Mouse (Mus musculus) ES-Bruce4 (cell line): ENCODE measurements at regions not wholly inside any gene's neighbourhood (a gene's known extent, or its start where the extent isn't known, plus 50 kb on each side); places are given as distances from the start of the nearest gene placed in this dataset.

Experiments used
- H3K27ac ChIP-seq: 2 replicates; pipeline ENCODE4 v1.5.1; 2012; ENCODE audit warnings: low read length, inconsistent platforms; ENCODE audit not compliant: insufficient read depth
- H3K27me3 ChIP-seq: 2 replicates; pipeline ENCODE4 v1.6.1; 2012; ENCODE audit warnings: mild to moderate bottlenecking, low read length, inconsistent platforms; ENCODE audit not compliant: control insufficient read depth, poor library complexity, insufficient read depth, severe bottlenecking
- H3K36me3 ChIP-seq: 2 replicates; pipeline ENCODE4 v1.6.1; 2012; ENCODE audit warnings: inconsistent platforms, mild to moderate bottlenecking, low read length, moderate library complexity; ENCODE audit not compliant: control insufficient read depth, poor library complexity, insufficient read depth, severe bottlenecking
- H3K4me1 ChIP-seq: one replicate; pipeline ENCODE4 v1.8.1; 2011; ENCODE audit warnings: low read length; ENCODE audit not compliant: control insufficient read depth, insufficient read depth
- H3K4me3 ChIP-seq: 2 replicates; pipeline ENCODE4 v1.5.1; 2011; ENCODE audit warnings: low read depth, mild to moderate bottlenecking, low read length
- H3K9ac ChIP-seq: 2 replicates; pipeline ENCODE4 v1.6.1; 2012; ENCODE audit warnings: low read depth, mild to moderate bottlenecking, inconsistent platforms; ENCODE audit not compliant: poor library complexity, severe bottlenecking
- H3K9me3 ChIP-seq: replicated peaks from 2 replicates; pipeline ENCODE4 v1.6.1; 2012; ENCODE audit warnings: mild to moderate bottlenecking, low read length, inconsistent platforms; ENCODE audit not compliant: control insufficient read depth, poor library complexity, insufficient read depth, severe bottlenecking
- CTCF ChIP-seq: IDR thresholded peaks from one replicate; pipeline ENCODE4 v1.8.1; 2011; ENCODE audit warnings: low read depth, low read length
- EP300 ChIP-seq: IDR thresholded peaks from 2 replicates; pipeline ENCODE4 v1.6.1; 2011; ENCODE audit warnings: low read depth, low read length; ENCODE audit not compliant: insufficient read depth
- POLR2A ChIP-seq: IDR thresholded peaks from one replicate; pipeline ENCODE4 v1.8.1; 2011; ENCODE audit warnings: low read length; ENCODE audit not compliant: insufficient read depth

- no peak overlapping the region for H3K27ac ChIP-seq
- H3K27me3 ChIP-seq, result no peaks in the 10 kb centered on the region
- no peaks in the 10 kb centered on the region for H3K4me1 ChIP-seq
- H3K36me3 ChIP-seq, result no peaks in the 10 kb centered on the region
- H3K9ac ChIP-seq, result no peak overlapping the region
- TF ChIP-seq EP300, result no peak
- TF ChIP-seq CTCF, result no peak
- TF ChIP-seq POLR2A, result no peak
- no peaks in the 10 kb centered on the region for H3K9me3 ChIP-seq
- no peak overlapping the region for H3K4me3 ChIP-seq
These were observed 61.6 kb downstream of the Skor1 start for GRCm38 (mm10) chr9:63087195-63087594.

DNA sequence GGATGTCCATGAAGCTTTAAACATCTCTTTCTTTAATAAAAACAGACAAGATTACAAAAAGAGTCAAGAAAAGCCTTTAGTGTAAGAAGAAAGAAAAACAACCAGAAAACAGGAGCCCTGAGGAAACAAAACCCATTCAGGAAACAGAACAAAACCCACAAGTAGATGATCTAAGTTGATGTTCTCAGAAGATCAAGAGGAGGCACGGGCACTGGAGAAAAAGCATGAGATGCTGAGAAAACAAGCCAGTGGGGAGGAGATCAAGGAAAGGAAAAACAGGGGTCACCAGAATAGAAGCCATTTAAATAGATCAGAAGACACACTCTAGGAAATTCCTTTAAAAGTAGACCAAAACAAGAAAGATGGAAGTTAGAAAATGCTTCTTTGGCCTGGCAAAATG is 62.1 kb downstream of the Skor1 start:
- no peak overlapping the region for H3K9ac ChIP-seq
- TF ChIP-seq POLR2A (no peak), EP300 (no peak), CTCF (no peak)
- no peaks in the 10 kb centered on the region for H3K9me3 ChIP-seq
- H3K4me1 ChIP-seq, result no peaks in the 10 kb centered on the region
- no peaks in the 10 kb centered on the region for H3K27me3 ChIP-seq
- no peak overlapping the region for H3K27ac ChIP-seq
- no peaks in the 10 kb centered on the region for H3K36me3 ChIP-seq
- H3K4me3 ChIP-seq, result no peak overlapping the region

- no peaks in the 10 kb centered on the region for H3K9me3 ChIP-seq
- H3K27me3 ChIP-seq, result no peaks in the 10 kb centered on the region
- H3K4me3 ChIP-seq, result no peak overlapping the region
- H3K36me3 ChIP-seq, result no peaks in the 10 kb centered on the region
- H3K4me1 ChIP-seq, result no peaks in the 10 kb centered on the region
- no peak overlapping the region for H3K27ac ChIP-seq
- no peak overlapping the region for H3K9ac ChIP-seq
- TF ChIP-seq POLR2A (no peak), CTCF (peak; percentile 31)
These were observed 65.9 kb downstream of the Skor1 start for GRCm38 (mm10) chr9:63082830-63083229.

GRCm38 (mm10) chr9:63082311-63082710 is 66.5 kb downstream of the Skor1 start:
- Histone ChIP-seq H3K27me3 (no peaks in the 10 kb centered on the region), H3K9ac (no peak overlapping the region), H3K36me3 (no peaks in the 10 kb centered on the region), H3K4me1 (no peaks in the 10 kb centered on the region), H3K9me3 (no peaks in the 10 kb centered on the region), H3K27ac (no peak overlapping the region), H3K4me3 (no peak overlapping the region)
- TF ChIP-seq EP300, result no peak
- TF ChIP-seq CTCF, result no peak
- no peak for TF ChIP-seq POLR2A

- TF ChIP-seq POLR2A, result no peak
- no peak for TF ChIP-seq CTCF
- TF ChIP-seq EP300, result no peak
- no peaks in the 10 kb centered on the region for H3K9me3 ChIP-seq
- no peak overlapping the region for H3K4me3 ChIP-seq
- no peaks in the 10 kb centered on the region for H3K4me1 ChIP-seq
- H3K36me3 ChIP-seq, result no peaks in the 10 kb centered on the region
- no peak overlapping the region for H3K27ac ChIP-seq
- no peak overlapping the region for H3K9ac ChIP-seq
- H3K27me3 ChIP-seq, result no peaks in the 10 kb centered on the region
These were observed 68.4 kb downstream of the Skor1 start for GRCm38 (mm10) chr9:63080406-63080805.

GRCm38 (mm10) chr9:63075252-63075651 is 73.5 kb downstream of the Skor1 start:
- Histone ChIP-seq H3K36me3 (no peaks in the 10 kb centered on the region), H3K9ac (no peak overlapping the region), H3K27me3 (no peaks in the 10 kb centered on the region), H3K4me3 (no peak overlapping the region), H3K4me1 (no peaks in the 10 kb centered on the region), H3K27ac (no peak overlapping the region), H3K9me3 (no peaks in the 10 kb centered on the region)
- TF ChIP-seq CTCF, result no peak
- TF ChIP-seq EP300, result 0 out of 2 replicates have a peak, but pooled peaks have one; percentile 35
